Mouse (Mus musculus): Measurements from ENCODE around the gene Mrtfb. TPM values are rescaled to one million over a fixed set of nuclear protein-coding genes. Genes with fewer than 3 reads are reported as not detected.

The Mrtfb gene
- polyA plus RNA-seq, 1 experiment: 18.6 TPM

DNA sequence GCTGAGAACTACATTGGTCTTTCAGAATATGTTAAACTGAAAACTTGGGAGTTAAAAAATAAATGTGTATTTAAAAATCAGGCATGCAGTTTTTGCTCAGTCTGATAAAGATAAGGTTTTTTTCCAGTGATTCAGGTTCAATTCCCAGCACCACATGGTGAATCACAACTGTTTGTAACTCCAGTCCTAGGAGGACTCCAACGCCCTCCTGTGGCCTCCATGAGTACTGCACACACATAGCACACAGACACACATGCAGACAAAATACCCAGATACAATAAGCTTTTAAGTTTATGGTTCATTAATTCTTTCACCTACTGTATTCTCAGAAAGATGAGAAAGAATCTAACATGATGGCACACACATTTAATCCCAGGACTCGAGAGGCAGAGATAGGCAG lies 154.5 kb downstream of the Mrtfb start:
- Histone ChIP-seq H3K4me3 (replicated peaks; ENCODE audit: insufficient read depth, low read depth, low read length) (no peak overlapping the region), H3K27ac (ENCODE audit: insufficient read depth, low read length) (no peak overlapping the region), H3K4me1 (ENCODE audit: control insufficient read depth, insufficient read depth, low read length) (peaks cover 3% of the 10 kb centered on the region; the same call in 1 of the 2 replicates), H3K27me3 (ENCODE audit: control insufficient read depth, insufficient read depth, low read length) (no peaks in the 10 kb centered on the region)
- DNase-seq: no peak
- WGBS: 90% methylated on average over 2 of the region's 2 CpGs
- TF ChIP-seq CTCF (IDR thresholded peaks at IDR 0.05; ENCODE audit: borderline replicate concordance, insufficient read depth, low read depth, low read length) (0 out of 2 replicates have a peak, but pooled peaks have one; percentile 4), POLR2A (IDR thresholded peaks at IDR 0.05; ENCODE audit: borderline replicate concordance, insufficient read depth, low read length) (no peak)

DNA sequence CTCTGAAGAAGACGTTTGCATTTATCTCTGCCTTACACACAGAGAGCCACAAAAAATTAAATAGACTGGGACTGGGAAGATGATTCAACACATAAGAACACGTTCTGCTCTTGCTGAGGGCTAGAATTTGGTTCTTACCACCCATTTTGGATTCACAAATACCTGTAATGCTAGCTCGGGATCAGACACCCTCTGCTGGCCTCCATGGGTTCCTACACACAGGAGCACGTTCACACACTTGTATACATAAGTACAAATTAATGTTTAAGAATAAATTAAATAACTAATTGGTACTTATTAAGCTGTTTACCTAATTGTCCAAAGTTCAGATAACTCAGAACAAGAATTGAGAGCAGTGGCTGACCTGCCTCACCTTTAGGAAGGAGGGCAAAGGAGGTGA lies 155.2 kb downstream of the Mrtfb start:
- WGBS: 94% methylated on average over 4 of the region's 4 CpGs
- peaks cover 3% of the 10 kb centered on the region; the same call in 1 of the 2 replicates for H3K4me1 ChIP-seq (ENCODE audit: control insufficient read depth, insufficient read depth, low read length)
- no peak overlapping the region for H3K27ac ChIP-seq (ENCODE audit: insufficient read depth, low read length)
- H3K4me3 ChIP-seq (replicated peaks; ENCODE audit: insufficient read depth, low read depth, low read length): no peak overlapping the region
- DNase-seq: no peak
- no peaks in the 10 kb centered on the region for H3K27me3 ChIP-seq (ENCODE audit: control insufficient read depth, insufficient read depth, low read length)
- TF ChIP-seq POLR2A (IDR thresholded peaks at IDR 0.05; ENCODE audit: borderline replicate concordance, insufficient read depth, low read length): no peak
- no peak for TF ChIP-seq CTCF (IDR thresholded peaks at IDR 0.05; ENCODE audit: borderline replicate concordance, insufficient read depth, low read depth, low read length)

DNA sequence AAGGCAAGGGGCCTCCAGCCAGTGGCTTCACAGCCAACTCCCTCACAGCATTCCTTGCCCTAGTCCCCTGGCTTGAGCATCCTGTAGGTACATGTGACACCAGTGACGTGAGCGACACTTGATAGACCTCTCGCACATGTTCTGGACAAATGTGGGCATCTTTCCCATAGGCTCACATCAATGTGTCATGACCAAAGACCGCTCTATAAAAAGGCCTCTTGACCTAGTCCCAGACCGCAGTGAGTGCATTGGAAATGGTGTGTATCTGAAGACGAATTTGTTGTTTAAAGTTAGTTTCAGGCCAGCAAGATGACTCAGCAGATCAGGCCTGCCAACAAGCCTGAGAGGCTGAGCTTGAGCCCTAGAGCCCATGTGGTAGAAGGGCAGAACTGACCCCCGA lies 158.3 kb downstream of the Mrtfb start:
- Histone ChIP-seq H3K4me3 (replicated peaks; ENCODE audit: insufficient read depth, low read depth, low read length) (no peak overlapping the region), H3K27me3 (ENCODE audit: control insufficient read depth, insufficient read depth, low read length) (no peaks in the 10 kb centered on the region), H3K4me1 (ENCODE audit: control insufficient read depth, insufficient read depth, low read length) (peaks cover under 1% of the 10 kb centered on the region; the same call in 1 of the 2 replicates), H3K27ac (ENCODE audit: insufficient read depth, low read length) (no peak overlapping the region)
- TF ChIP-seq CTCF (IDR thresholded peaks at IDR 0.05; ENCODE audit: borderline replicate concordance, insufficient read depth, low read depth, low read length) (no peak), POLR2A (IDR thresholded peaks at IDR 0.05; ENCODE audit: borderline replicate concordance, insufficient read depth, low read length) (no peak)
- DNase-seq: no peak
- WGBS: 84% methylated on average over 7 of the region's 7 CpGs

DNA sequence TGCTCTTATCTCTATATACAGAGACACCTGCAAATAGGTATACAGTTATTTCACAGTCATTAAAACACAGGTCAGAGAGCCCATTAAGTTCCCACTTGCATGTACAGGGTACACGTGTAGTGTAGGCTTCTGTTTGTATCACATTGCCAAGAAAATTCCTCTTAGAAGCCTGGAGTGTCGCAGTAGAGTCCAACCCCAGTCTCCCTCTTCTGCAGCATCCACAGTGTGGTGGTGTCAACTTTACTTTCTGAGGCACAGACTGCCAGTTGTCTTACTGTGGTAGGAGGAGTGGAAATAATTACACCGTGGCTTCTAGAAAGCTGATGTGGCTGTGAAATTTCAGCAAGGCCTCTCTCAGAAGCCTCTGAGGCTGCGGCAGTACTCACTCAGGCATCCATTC lies 158.7 kb downstream of the Mrtfb start:
- no peak for TF ChIP-seq CTCF (IDR thresholded peaks at IDR 0.05; ENCODE audit: borderline replicate concordance, insufficient read depth, low read depth, low read length)
- TF ChIP-seq POLR2A (IDR thresholded peaks at IDR 0.05; ENCODE audit: borderline replicate concordance, insufficient read depth, low read length): no peak
- WGBS: 77% methylated on average over 4 of the region's 4 CpGs
- H3K4me3 ChIP-seq (replicated peaks; ENCODE audit: insufficient read depth, low read depth, low read length): no peak overlapping the region
- H3K27ac ChIP-seq (ENCODE audit: insufficient read depth, low read length): no peak overlapping the region
- DNase-seq: no peak
- H3K27me3 ChIP-seq (ENCODE audit: control insufficient read depth, insufficient read depth, low read length): no peaks in the 10 kb centered on the region
- no peaks in the 10 kb centered on the region for H3K4me1 ChIP-seq (ENCODE audit: control insufficient read depth, insufficient read depth, low read length)

DNA sequence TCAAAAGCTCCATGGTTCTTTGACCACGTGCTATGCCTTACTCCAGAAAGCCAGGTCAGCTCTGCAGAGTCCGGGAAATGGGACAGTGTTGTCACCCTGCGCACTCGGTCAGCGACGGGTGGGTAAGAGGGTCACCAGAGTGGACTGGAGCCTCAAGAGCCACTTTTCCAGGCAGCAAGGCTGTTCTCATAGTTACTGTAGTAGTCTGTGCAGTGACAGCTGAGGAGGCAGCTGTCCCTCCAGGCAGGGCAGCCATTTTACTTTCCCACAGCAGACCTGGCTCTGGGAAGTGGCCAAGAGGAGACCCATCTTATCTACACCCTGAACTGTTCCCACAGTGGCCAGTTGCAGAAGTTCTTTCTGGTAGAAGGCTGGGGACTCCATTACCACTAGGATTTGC lies 159.2 kb downstream of the Mrtfb start:
- 96% methylated on average over 6 of the region's 6 CpGs for WGBS
- DNase-seq: no peak
- Histone ChIP-seq H3K27ac (ENCODE audit: insufficient read depth, low read length) (no peak overlapping the region), H3K27me3 (ENCODE audit: control insufficient read depth, insufficient read depth, low read length) (no peaks in the 10 kb centered on the region), H3K4me1 (ENCODE audit: control insufficient read depth, insufficient read depth, low read length) (no peaks in the 10 kb centered on the region), H3K4me3 (replicated peaks; ENCODE audit: insufficient read depth, low read depth, low read length) (no peak overlapping the region)
- TF ChIP-seq POLR2A (IDR thresholded peaks at IDR 0.05; ENCODE audit: borderline replicate concordance, insufficient read depth, low read length) (no peak), CTCF (IDR thresholded peaks at IDR 0.05; ENCODE audit: borderline replicate concordance, insufficient read depth, low read depth, low read length) (no peak)

DNA sequence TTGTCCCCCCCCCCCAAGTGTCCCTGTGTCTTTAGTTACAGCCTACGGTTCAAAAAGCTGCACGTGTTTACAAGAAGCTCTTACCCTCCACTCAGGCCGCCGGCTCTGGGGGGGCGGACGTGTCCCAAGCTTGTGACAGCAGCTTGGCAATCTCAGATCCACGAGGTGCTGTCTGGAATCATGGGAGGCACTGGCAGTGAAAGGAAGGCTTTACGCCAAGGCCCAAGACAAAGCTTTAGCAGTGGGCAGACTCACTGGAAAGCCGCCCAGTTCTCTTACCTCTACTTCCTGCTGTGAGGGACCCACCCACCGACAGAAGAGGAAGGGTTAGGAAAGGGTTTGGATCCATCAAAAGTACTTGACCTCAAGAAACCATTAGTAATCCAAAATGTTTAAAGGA lies 160.2 kb downstream of the Mrtfb start:
- Histone ChIP-seq H3K27me3 (ENCODE audit: control insufficient read depth, insufficient read depth, low read length) (no peaks in the 10 kb centered on the region), H3K4me3 (replicated peaks; ENCODE audit: insufficient read depth, low read depth, low read length) (no peak overlapping the region), H3K27ac (ENCODE audit: insufficient read depth, low read length) (no peak overlapping the region), H3K4me1 (ENCODE audit: control insufficient read depth, insufficient read depth, low read length) (no peaks in the 10 kb centered on the region)
- 5% methylated on average over 10 of the region's 10 CpGs for WGBS
- DNase-seq: peak; percentile 53 to 72
- no peak for TF ChIP-seq CTCF (IDR thresholded peaks at IDR 0.05; ENCODE audit: borderline replicate concordance, insufficient read depth, low read depth, low read length)
- TF ChIP-seq POLR2A (IDR thresholded peaks at IDR 0.05; ENCODE audit: borderline replicate concordance, insufficient read depth, low read length): no peak

DNA sequence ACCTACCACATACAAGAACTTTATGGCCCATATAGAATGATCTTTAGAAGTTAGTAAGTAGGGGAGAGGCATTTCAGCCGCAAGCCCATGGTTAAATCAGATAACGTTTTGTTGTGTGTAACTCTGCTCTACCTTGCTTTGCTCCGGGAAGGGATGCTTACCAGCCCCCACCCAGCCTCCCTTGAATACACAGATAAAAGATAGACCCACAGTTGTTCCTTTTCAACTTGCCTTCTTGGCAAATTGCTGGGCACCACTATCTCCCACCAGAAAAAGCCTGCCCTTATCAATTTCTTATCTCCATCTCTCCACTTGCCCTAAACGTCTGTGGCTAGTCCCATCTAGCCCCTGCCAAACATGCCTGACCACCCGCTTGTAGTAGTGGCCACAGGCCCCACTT lies 161.6 kb downstream of the Mrtfb start:
- H3K27me3 ChIP-seq (ENCODE audit: control insufficient read depth, insufficient read depth, low read length): no peaks in the 10 kb centered on the region
- no peak for TF ChIP-seq CTCF (IDR thresholded peaks at IDR 0.05; ENCODE audit: borderline replicate concordance, insufficient read depth, low read depth, low read length)
- TF ChIP-seq POLR2A (IDR thresholded peaks at IDR 0.05; ENCODE audit: borderline replicate concordance, insufficient read depth, low read length): no peak
- H3K4me1 ChIP-seq (ENCODE audit: control insufficient read depth, insufficient read depth, low read length): no peaks in the 10 kb centered on the region
- H3K27ac ChIP-seq (ENCODE audit: insufficient read depth, low read length): no peak overlapping the region
- 87% methylated on average over 5 of the region's 5 CpGs for WGBS
- no peak overlapping the region for H3K4me3 ChIP-seq (replicated peaks; ENCODE audit: insufficient read depth, low read depth, low read length)
- DNase-seq: no peak

DNA sequence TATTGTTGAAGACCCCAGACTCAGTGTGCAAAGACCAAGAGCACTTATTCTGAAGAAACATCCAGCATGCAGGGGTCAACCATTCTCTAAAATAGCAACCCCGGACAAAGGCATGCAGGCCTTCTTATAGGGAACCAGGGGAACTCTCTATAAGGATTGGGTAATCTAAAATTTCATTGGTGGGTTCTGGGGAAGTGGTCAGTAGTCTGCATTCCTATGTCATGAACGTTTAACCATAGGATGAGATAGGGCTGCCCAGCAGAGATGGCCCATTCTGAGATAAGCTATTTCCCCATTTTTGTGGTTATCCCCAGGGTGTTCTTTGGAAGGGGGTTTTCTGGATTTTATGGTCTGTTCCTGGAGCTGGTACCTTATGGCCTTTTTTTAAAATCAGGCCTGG lies 163.5 kb downstream of the Mrtfb start:
- no peaks in the 10 kb centered on the region for H3K4me1 ChIP-seq (ENCODE audit: control insufficient read depth, insufficient read depth, low read length)
- DNase-seq: no peak
- H3K27me3 ChIP-seq (ENCODE audit: control insufficient read depth, insufficient read depth, low read length): no peaks in the 10 kb centered on the region
- 84% methylated on average over 2 of the region's 2 CpGs for WGBS
- no peak overlapping the region for H3K4me3 ChIP-seq (replicated peaks; ENCODE audit: insufficient read depth, low read depth, low read length)
- H3K27ac ChIP-seq (ENCODE audit: insufficient read depth, low read length): no peak overlapping the region
- TF ChIP-seq POLR2A (IDR thresholded peaks at IDR 0.05; ENCODE audit: borderline replicate concordance, insufficient read depth, low read length): no peak
- no peak for TF ChIP-seq CTCF (IDR thresholded peaks at IDR 0.05; ENCODE audit: borderline replicate concordance, insufficient read depth, low read depth, low read length)
